Mouse (Mus musculus): Measurements from ENCODE around the gene Gm3264.
"Not testable (repeated sequence)": the region's sequence is repeated elsewhere in the genome, so short reads cannot be mapped to it uniquely, and the experiment has no call there.

Gm3264 gene

DNA sequence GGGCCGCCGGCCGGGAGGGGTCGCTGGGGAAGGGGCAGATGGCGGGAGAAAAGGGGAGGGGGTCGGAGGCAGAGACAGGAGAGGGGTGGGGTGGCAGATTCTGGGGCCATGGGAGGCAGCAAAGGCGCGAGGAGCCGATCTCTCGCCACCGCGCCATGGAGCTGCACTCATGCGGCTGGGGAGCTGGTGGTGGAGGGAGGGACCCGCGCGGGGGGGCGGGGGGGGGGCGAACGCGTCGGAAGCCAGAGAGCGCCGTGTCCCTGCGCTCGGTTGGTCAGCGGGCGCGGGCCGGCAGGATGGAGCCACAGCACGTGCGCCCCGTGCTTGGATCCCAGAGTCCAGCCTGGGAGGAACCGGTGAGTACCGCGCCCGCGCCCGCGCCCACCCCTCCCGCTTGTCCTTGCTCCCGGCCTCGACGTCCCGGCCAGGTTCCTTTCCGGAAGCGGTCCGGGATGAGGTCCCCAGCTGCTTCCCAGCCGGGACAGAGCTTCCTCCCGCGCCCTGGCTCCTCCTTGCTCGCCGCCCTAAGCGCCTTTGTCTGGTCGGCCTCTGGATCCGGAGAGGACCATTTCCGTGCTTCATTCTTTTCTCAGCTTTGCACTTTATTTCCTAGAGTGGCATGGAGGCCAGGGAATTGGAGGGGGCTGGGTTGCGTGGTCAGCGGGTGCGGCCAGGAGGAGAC, at the start of gene Gm3264:
TSS of gene Gm3264 (plus strand) at position 278 of the 682 bp plus-strand sequence.
- not testable (repeated sequence) for DNase-seq

DNA sequence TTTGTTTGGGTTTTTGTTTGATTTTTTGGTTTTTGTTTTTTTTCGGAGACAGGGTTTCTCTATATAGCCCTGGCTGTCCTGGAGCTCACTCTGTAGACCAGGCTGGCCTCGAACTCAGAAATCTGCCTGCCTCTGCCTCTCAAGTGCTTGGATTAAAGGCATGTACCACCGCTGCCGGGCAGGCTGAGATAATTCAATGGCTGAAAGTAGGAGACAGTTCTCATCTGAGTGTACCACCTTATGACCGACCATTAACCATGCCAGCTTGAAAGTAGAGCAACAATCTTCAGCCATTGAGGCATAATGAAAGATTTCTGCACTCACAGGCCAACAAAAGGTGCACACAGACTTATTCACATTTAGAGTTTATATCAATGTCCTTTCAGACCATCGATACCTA, 49.0 kb upstream of the Gm3264 start:
- DNase-seq = not testable (repeated sequence)

DNA sequence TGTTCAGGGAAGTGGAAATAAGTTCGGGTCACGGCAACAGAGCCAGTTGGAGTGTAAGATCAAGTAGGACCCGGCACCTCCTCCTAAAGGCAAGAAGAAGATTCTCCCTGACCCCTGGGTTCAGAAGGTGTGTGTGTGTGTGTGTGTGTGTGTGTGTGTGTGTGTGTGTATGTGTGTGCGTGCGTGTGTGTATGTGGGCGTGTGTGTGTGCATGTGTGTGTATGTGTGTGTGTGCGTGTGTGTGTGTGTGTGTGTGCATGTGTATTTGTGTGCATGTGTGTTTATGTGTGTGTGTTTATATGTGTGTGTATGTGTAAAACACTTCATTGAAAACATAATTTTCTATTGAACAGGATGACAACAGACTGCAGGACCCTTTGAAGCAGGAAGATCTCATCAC, 33.4 kb upstream of the Gm3264 start:
- DNase-seq = not testable (repeated sequence)

DNA sequence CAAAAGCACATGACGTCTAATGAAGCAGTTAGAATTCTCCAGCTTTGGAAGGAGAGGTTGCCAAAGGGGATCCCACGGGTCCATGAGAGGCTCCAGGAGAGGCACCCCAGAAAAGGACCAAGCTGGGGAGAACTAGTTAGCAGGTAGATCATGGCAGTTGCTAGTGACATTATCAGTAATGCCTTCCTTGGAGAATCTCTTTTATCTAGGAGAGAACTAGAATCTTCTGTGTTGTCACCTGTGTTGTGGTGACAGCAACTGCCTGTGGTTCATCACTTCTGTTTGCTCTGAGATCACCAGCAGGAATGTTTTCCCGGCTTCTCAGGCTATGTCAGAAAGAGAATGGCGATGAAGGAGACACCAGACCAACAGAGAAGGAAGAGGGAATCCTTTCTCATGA, 17.6 kb upstream of the Gm3264 start, which contains the start of gene Gm3269:
TSS of gene Gm3269 (plus strand) at position 301 of the 400 bp plus-strand sequence.
- not testable (repeated sequence) for DNase-seq

DNA sequence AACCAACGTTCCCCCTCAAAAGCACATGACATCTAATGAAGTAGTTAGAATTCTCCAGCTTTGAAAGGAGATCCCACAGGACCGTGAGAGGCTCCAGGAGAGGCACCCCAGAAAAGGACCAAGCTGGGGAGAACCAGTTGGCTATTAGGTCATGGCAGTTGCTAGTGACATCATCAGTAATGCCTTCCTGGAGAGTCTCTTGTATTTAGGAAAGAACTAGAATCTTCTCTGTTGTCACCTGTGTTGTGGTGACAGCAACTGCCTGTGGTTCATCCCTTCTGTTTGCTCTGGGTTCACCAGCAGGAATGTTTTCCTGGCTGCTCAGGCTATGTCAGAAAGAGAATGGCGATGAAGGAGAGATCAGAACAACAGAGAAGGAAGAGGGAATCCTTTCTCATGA, 36.7 kb downstream of the Gm3264 start, which contains the start of gene Gm3278:
TSS of gene Gm3278 (plus strand) at position 301 of the 400 bp plus-strand sequence.
- not testable (repeated sequence) for DNase-seq
